In the genomic region with DNA sequence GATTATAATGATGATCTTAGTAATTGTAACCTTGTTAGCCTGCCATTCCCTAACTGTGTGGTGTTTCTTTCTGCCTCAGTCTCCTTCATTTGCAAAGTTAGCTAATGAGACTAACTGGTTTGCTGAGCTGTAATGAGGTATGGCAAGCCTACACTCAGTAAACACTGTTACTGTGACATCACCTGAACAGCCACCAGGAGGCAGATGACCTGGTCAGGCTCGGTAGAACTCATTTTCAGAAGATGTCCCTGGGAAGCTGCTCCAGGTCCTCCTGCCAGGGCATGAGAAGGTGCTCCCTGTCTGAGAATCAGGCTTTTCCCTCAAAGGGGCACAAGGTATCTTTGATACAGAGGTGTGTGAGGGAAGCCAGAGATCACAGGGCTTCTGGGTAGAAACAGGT, we compare ENCODE assay signal across 13 mouse cellular contexts.
DNase-seq lines count a peak whose midpoint lies in the region; TF ChIP-seq lines count a peak whose summit lies in the region.
"Had no signal": no experiment of that assay in that cellular context is flagged by ENCODE, and none has a peak within 500 bp of the region (broad histone marks: within the 10 kb centered on the region; RNA-seq: fewer than 3 reads in every experiment).

No protein-coding gene starts in this region.

- no peak overlapping the region for H3K27ac ChIP-seq in kidney, adult 2 months (ENCODE audit: insufficient read depth, low read depth, low read length)
- H3K27ac ChIP-seq: heart, embryonic 15.5 days; kidney, embryonic 15.5 days; neural tube, embryonic 12.5 days had no signal

- no peaks in the 10 kb centered on the region for H3K4me1 ChIP-seq in kidney, adult 2 months (ENCODE audit: control insufficient read depth, insufficient read depth, low read length)
- H3K4me1 ChIP-seq: kidney, embryonic 15.5 days; neural tube, embryonic 12.5 days had no signal

- H3K4me3 ChIP-seq in kidney, adult 2 months (ENCODE audit: insufficient read depth, low read depth, low read length) = no peak overlapping the region
- H3K4me3 ChIP-seq: heart, embryonic 15.5 days; kidney, embryonic 15.5 days; neural tube, embryonic 12.5 days had no signal

- H3K36me3 ChIP-seq in kidney, adult 2 months (ENCODE audit: control insufficient read depth, insufficient read depth, low read length) = no peaks in the 10 kb centered on the region
- H3K36me3 ChIP-seq: heart, embryonic 15.5 days; kidney, embryonic 15.5 days; neural tube, embryonic 12.5 days had no signal

- peak; percentile 45 for TF ChIP-seq CTCF in kidney, adult 2 months (conservative IDR thresholded peaks at IDR 0.05; ENCODE audit: insufficient read depth, insufficient read length, low read depth, low read length)

- DNase-seq in kidney, adult 2 months = peak; percentile 5
- DNase-seq in kidney, adult 11 months = no peak
- DNase-seq in lung, postnatal 36 days = peak; percentile 6
- no peak for DNase-seq in lung, postnatal 4 days
- DNase-seq in ZHBTc4 (ENCODE audit: low read depth, low spot score) = peak; percentile 27
- peak; percentile 3 for DNase-seq in naive thymus-derived CD4-positive, alpha-beta T cell, adult 2 months (ENCODE audit: low read depth)
- DNase-seq in c-Kit-positive CD71-positive TER-119-positive erythroid progenitor cells, embryonic 14.5 days (ENCODE audit: low spot score) = no peak
- no peak for DNase-seq in thymus, postnatal 0 days (ENCODE audit: low spot score)
- DNase-seq: adrenal gland, postnatal 10 days; thymus, postnatal 14 days had no signal

- TF ChIP-seq POLR2A in kidney, adult 2 months (IDR thresholded peaks at IDR 0.05; ENCODE audit: low read depth, low read length) = no peak

- no peaks in the 10 kb centered on the region for H3K27me3 ChIP-seq in kidney, adult 2 months (replicated peaks; ENCODE audit: control insufficient read depth, insufficient read depth, low read length)
- H3K27me3 ChIP-seq: heart, embryonic 15.5 days; neural tube, embryonic 12.5 days had no signal

- WGBS in kidney, adult 2 months = 26% methylated on average over 1 of the region's 1 CpGs

Comparison
In these comparisons a context has a peak if more than half of its experiments do, and no peak if none do; other contexts are left out.
1. DNase-seq: peak in kidney, adult 2 months (single experiment), lung, postnatal 36 days (single experiment), ZHBTc4 (single experiment) and naive thymus-derived CD4-positive, alpha-beta T cell, adult 2 months (single experiment); none in kidney, adult 11 months (single experiment), lung, postnatal 4 days (0 of 2), c-Kit-positive CD71-positive TER-119-positive erythroid progenitor cells, embryonic 14.5 days (single experiment) and thymus, postnatal 0 days (single experiment).